Mouse (Mus musculus) hindbrain, embryonic 11.5 days (tissue): ENCODE measurements at regions not wholly inside any gene's neighbourhood (a gene's known extent, or its start where the extent isn't known, plus 50 kb on each side); places are given as distances from the start of the nearest gene placed in this dataset.

Experiments
- ATAC-seq: fragments of 200-750 bp; cut with Nextera tagmentation; 2 replicates; pipeline ENCODE4 v1.8.0; 2017; ENCODE audit warnings: mild to moderate bottlenecking, moderate TSS enrichment, moderate library complexity; ENCODE audit not compliant: low FRiP score
- DNase-seq: peaks from one replicate; pipeline ENCODE4 v3.0.0-alpha.2; 2015; ENCODE audit warnings: low spot score
- H3K27ac ChIP-seq: fragments of 300-500 bp; sonication (generic); 2 replicates; pipeline ENCODE4 v1.5.1; 2014; ENCODE audit warnings: mild to moderate bottlenecking, low read depth, low read length
- H3K27me3 ChIP-seq: fragments of 300-500 bp; sonication (generic); 2 replicates; pipeline ENCODE4 v1.6.1; 2014; ENCODE audit warnings: mild to moderate bottlenecking, low read length, moderate library complexity, mixed read lengths; ENCODE audit not compliant: control insufficient read depth, insufficient read depth
- H3K36me3 ChIP-seq: fragments of 300-500 bp; sonication (generic); 2 replicates; pipeline ENCODE4 v1.6.1; 2014; ENCODE audit warnings: mild to moderate bottlenecking, low read length, moderate library complexity, mixed read lengths; ENCODE audit not compliant: control insufficient read depth, insufficient read depth
- H3K4me1 ChIP-seq: fragments of 300-500 bp; sonication (generic); replicated peaks from 2 replicates; pipeline ENCODE4 v1.6.1; 2014; ENCODE audit warnings: low read length, mixed read lengths; ENCODE audit not compliant: control insufficient read depth, insufficient read depth
- H3K4me2 ChIP-seq: fragments of 300-500 bp; sonication (generic); replicated peaks from 2 replicates; pipeline ENCODE4 v1.6.1; 2014; ENCODE audit warnings: mild to moderate bottlenecking, low read depth, low read length
- H3K4me3 ChIP-seq: fragments of 300-500 bp; sonication (generic); 2 replicates; pipeline ENCODE4 v1.5.1; 2014; ENCODE audit warnings: low read depth, low read length
- H3K9ac ChIP-seq: fragments of 300-500 bp; sonication (generic); 2 replicates; pipeline ENCODE4 v1.6.1; 2014; ENCODE audit warnings: low read depth, low read length
- H3K9me3 ChIP-seq: fragments of 300-500 bp; sonication (generic); 2 replicates; pipeline ENCODE4 v1.6.1; 2016; ENCODE audit warnings: low read length; ENCODE audit not compliant: control insufficient read depth
- WGBS: fragments of 180-500 bp; shearing (Covaris S2); extraction: QIAGEN DNeasy Blood & Tissue Kit; methylation state at CpG from one replicate; pipeline ENCODE4 v1.1.7; 2014; 5-methylcytosine and 5-hydroxymethylcytosine counted together

DNA sequence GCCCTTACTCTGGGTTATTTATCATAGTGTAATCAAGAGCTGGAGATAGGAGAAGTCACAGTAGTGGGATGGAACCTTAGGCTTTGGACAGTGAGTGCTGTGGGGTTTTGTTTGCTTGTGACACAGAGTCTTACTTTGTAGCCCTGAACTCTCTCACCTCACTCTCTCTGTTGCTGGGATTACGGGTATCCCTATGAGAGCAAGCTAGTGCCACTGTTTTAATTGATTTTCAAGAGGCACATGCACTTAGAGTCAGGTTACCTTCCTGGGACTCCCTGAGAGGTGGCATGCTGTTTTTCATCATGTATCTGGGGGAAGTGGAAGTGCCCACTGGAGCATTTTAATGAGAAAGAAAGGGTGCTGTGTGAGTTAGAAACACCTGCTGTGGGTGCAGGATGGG is 306.0 kb upstream of the Kazn start:
- no peak overlapping the region for H3K9ac ChIP-seq
- H3K4me1 ChIP-seq, result no peaks in the 10 kb centered on the region
- no peaks in the 10 kb centered on the region for H3K9me3 ChIP-seq
- H3K36me3 ChIP-seq, result no peaks in the 10 kb centered on the region
- 58% methylated on average over 1 of the region's 1 CpGs for WGBS
- no peaks in the 10 kb centered on the region for H3K27me3 ChIP-seq
- H3K4me2 ChIP-seq, result no peak overlapping the region
- DNase-seq (no peak), ATAC-seq (no peak)
- no peak overlapping the region for H3K27ac ChIP-seq
- no peak overlapping the region for H3K4me3 ChIP-seq

DNA sequence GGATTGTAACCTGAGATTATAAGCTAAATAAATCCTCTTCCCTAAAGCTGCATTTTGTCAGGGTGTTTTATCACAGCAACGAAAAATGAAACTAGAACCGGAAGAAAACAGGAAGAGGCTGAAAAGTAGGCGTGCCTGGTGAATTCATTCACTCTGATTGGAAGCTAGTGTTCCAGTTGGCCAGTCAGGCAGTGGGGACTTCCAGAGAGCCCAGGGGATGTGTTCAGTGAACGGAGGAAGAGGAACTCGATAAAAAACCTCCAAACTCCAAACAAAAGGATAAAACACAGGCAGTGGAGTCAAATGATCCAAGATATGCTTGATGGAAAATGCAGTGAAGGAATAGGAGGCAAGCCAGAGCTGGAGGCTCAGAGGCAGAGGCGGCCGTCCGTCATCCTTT is 305.5 kb upstream of the Kazn start:
- no peaks in the 10 kb centered on the region for H3K36me3 ChIP-seq
- H3K9ac ChIP-seq, result no peak overlapping the region
- ATAC-seq, result no peak
- H3K4me2 ChIP-seq, result no peak overlapping the region
- 81% methylated on average over 8 of the region's 8 CpGs for WGBS
- no peak for DNase-seq
- H3K4me1 ChIP-seq, result no peaks in the 10 kb centered on the region
- H3K27ac ChIP-seq, result no peak overlapping the region
- H3K27me3 ChIP-seq, result no peaks in the 10 kb centered on the region
- no peaks in the 10 kb centered on the region for H3K9me3 ChIP-seq
- no peak overlapping the region for H3K4me3 ChIP-seq

DNA sequence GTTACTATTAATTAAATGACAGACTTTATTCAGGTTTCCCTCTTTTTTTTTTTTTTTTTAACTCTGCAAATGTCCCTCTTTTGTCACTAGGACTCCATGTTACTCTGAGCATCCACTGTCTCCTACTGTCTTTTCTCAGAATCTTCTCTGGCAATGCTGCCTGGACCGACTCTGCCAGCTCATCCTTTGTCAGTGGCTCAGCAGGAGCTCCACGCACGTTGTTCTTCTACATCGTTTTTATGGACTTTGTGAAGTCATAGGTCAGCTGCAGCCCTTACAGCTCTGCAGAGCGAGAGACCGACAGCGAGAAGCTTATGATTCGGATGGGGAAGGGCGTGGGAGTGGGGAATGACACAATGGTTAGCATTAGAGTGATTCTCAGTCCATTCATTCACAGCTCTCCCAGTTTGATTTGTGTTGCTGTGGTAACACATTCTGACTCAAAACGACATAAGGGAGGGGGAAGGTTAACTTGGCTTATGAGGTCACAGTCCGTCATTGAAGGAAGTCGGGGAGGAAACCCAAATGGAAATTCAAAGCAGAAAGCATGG is 300.1 kb upstream of the Kazn start:
- ATAC-seq (no peak), DNase-seq (peak; percentile 4)
- Histone ChIP-seq H3K9me3 (no peaks in the 10 kb centered on the region), H3K27me3 (no peaks in the 10 kb centered on the region), H3K4me3 (no peak overlapping the region), H3K4me1 (no peaks in the 10 kb centered on the region), H3K4me2 (no peak overlapping the region), H3K27ac (no peak overlapping the region), H3K36me3 (no peaks in the 10 kb centered on the region), H3K9ac (no peak overlapping the region)
- WGBS, result 39% methylated on average over 12 of the region's 12 CpGs

DNA sequence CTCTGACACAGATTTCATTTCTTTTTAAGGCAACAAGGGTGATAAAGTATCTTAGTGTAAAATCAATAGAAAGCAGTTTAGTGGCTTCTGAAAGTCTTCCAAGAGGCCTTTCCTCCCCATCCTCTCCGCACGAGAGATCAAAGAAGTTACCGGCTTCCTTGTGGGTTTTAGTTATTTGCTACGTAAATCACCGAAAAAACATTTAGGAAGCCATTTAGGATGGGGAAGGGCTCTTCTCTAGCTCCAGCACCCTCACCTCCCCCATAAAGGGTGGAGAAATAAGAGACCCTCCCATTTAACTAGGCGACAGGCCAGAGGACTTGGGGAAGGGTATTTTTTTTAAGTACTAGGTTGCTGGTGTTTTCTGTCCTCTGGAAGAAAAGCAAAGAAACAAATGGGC is 287.9 kb upstream of the Kazn start:
- no peaks in the 10 kb centered on the region for H3K27me3 ChIP-seq
- H3K27ac ChIP-seq, result no peak overlapping the region
- H3K9me3 ChIP-seq, result no peaks in the 10 kb centered on the region
- H3K36me3 ChIP-seq, result no peaks in the 10 kb centered on the region
- WGBS, result 76% methylated on average over 6 of the region's 6 CpGs
- H3K4me3 ChIP-seq, result no peak overlapping the region
- no peak overlapping the region for H3K4me2 ChIP-seq
- no peak for ATAC-seq
- DNase-seq, result no peak
- H3K9ac ChIP-seq, result no peak overlapping the region
- no peaks in the 10 kb centered on the region for H3K4me1 ChIP-seq

DNA sequence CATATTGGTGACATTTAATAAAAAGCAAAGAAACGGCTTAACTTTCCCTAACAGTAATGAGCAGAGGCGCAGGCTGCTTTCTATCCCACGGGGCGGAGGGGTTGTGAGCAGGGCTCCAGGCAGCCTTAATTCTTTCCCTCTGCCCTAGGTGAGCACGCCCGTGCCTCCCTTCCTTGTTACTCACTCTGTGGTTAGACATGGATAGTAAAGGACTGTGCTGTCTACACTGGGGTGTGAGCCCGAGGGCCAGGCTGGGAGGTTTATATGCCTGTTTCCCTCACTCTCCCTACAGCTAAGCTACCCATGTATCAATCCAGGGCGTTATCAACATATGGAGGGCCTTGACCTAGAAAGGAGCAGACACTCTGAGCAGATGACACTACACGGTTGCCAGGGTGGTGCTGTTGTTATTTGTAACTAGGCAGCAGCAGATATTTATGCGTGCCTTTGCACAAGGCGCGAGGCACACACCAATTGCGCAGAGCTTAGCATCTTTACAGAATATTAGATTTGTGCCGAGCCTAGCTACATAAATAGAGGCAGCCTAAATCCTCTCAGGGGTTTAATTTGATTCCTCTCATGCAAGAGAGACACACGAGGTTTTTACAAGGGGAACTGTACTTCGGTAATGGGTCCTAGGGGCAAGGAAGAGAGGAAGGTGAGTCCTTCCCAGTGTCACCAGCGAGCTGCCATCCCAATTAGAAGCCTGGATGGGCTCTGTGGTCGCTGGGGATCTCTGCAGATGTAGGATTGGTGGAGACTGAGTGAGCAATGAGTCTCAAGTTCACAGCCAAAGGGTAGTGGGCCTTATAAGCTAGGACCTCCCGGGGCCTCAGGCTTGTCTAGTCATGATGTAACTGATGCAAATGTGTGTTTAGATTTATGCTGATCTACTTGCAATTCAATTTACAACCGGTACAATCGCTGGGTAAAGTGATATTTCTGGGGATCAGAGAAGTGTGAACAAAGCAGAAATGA is 278.6 kb upstream of the Kazn start:
- H3K36me3 ChIP-seq, result no peaks in the 10 kb centered on the region
- H3K4me2 ChIP-seq, result no peak overlapping the region
- H3K9me3 ChIP-seq, result no peaks in the 10 kb centered on the region
- H3K27ac ChIP-seq, result no peak overlapping the region
- H3K9ac ChIP-seq, result no peak overlapping the region
- H3K4me1 ChIP-seq, result no peaks in the 10 kb centered on the region
- DNase-seq, result no peak
- 70% methylated on average over 21 of the region's 21 CpGs for WGBS
- no peaks in the 10 kb centered on the region for H3K27me3 ChIP-seq
- no peak for ATAC-seq
- no peak overlapping the region for H3K4me3 ChIP-seq

DNA sequence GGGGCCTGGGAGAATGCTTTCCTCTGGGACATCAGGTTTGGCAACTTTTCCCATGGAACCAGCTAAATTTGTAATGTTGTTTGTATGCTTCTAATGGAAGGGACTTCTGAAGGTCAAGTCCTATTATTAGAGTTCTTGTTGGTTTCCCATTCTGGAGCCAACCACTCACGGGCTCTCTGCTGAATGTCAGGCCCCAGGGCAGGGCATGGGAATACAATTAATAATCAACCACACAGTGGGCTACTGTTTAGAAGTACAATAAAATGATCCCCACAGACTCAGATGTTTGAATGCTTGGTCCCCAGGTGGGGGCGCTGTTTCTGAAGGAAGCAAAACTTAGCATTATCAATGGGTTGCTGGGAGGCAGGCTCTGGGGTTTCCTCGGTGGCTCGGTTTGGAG is 275.6 kb upstream of the Kazn start:
- no peaks in the 10 kb centered on the region for H3K4me1 ChIP-seq
- WGBS, result 85% methylated on average over 4 of the region's 4 CpGs
- no peaks in the 10 kb centered on the region for H3K27me3 ChIP-seq
- no peaks in the 10 kb centered on the region for H3K9me3 ChIP-seq
- ATAC-seq, result no peak
- no peaks in the 10 kb centered on the region for H3K36me3 ChIP-seq
- no peak overlapping the region for H3K4me2 ChIP-seq
- H3K27ac ChIP-seq, result no peak overlapping the region
- no peak overlapping the region for H3K4me3 ChIP-seq
- no peak for DNase-seq
- H3K9ac ChIP-seq, result no peak overlapping the region

DNA sequence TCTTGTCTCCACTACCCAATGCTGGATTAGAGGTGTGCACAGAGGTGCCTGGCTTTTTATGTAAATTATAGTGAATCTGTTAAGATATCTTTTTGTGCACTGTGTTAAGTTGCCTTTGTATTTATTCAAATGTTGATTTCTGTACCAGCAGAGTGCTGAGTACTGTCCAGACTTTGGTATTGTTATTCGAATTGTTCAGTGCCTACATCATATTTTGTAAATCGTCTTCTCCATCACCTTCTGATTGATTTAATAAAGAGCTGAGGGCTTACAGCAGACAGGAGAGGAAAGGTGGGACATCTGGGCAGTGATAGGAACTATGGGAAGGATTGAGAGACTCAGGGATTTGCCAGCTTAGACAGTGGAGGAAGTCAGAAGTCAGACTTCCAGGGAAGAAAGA is 270.2 kb upstream of the Kazn start:
- H3K36me3 ChIP-seq, result no peaks in the 10 kb centered on the region
- no peak overlapping the region for H3K4me2 ChIP-seq
- 89% methylated on average over 2 of the region's 2 CpGs for WGBS
- H3K4me1 ChIP-seq, result 0 out of 2 replicates have a peak, but pooled peaks cover 2% of the 10 kb centered on the region
- H3K27me3 ChIP-seq, result no peaks in the 10 kb centered on the region
- no peak for ATAC-seq
- H3K9me3 ChIP-seq, result no peaks in the 10 kb centered on the region
- H3K9ac ChIP-seq, result no peak overlapping the region
- H3K27ac ChIP-seq, result no peak overlapping the region
- no peak for DNase-seq
- no peak overlapping the region for H3K4me3 ChIP-seq

DNA sequence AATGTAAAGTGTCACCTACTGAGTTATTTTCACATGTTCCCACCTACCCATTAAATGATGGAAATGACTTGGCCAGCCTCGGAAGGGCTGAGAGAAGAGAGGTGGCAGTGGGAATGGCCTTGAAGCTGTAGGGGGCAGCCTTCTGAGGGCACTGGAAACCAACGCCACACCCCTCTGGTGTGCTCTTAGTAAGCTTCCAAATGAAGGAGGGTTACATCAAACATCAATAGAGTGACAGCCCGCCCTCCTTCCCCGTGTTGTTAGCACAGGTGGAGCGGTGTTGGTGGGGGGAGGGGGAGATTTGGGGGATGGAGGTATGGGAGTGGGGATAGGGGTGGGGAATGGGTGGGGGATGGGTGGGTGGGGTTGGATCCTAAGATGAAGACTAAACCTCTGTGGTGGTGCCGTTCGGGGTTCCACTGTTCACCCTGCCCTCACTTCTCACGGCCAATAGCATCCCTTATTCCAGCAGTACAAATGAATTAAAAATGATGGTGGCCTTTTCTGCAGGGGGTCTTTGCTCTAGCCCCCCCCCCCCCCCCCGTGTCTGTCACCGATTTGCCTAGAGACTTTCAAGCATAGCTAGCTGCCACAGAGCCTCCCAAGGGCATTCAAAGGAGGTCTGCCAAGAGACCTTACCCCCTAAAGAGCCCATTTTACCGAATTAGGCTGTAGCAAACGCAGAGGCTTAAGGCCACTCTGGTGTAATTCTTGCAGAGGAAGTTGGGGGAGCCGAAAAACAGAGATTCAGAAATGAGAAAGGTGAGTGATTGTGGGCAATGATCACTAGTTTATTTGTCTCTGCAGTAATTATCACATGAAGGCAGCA is 267.4 kb upstream of the Kazn start:
- ATAC-seq, result no peak
- no peak for DNase-seq
- H3K4me1 ChIP-seq, result 0 out of 2 replicates have a peak, but pooled peaks cover 2% of the 10 kb centered on the region

More for the DNA sequence above, 267.4 kb upstream of the Kazn start:
- Histone ChIP-seq H3K9ac (no peak overlapping the region), H3K27ac (no peak overlapping the region), H3K27me3 (no peaks in the 10 kb centered on the region), H3K9me3 (no peaks in the 10 kb centered on the region), H3K36me3 (no peaks in the 10 kb centered on the region), H3K4me2 (no peak overlapping the region), H3K4me3 (no peak overlapping the region)
- 10% methylated on average over 11 of the region's 13 CpGs for WGBS
